Mouse (Mus musculus) MN1 (cell line): ENCODE measurements around the gene Cdc42ep4.
A peak's percentile ranks its signal among the peaks of the same experiment; 100 is the strongest.

Experiments
- DNase-seq: peaks from one replicate; pipeline ENCODE4 v3.0.0-alpha.2; 2016; ENCODE audit warnings: low spot score

Cdc42ep4 gene

GRCm38 (mm10) chr11:113751484-113752084 lies at the start of gene Cdc42ep4:
Cdc42ep4 (minus strand) TSS chr11:113751881.
- peak; percentile 88 for DNase-seq

- no peak for DNase-seq
Measured at GRCm38 (mm10) chr11:113800026-113800425, 48.3 kb upstream of the Cdc42ep4 start.

- no peak for DNase-seq
Measured at GRCm38 (mm10) chr11:113799041-113799447, 47.4 kb upstream of the Cdc42ep4 start.

- DNase-seq, result no peak
Measured at GRCm38 (mm10) chr11:113798011-113798410, 46.3 kb upstream of the Cdc42ep4 start.

GRCm38 (mm10) chr11:113797014-113797983 lies 45.6 kb upstream of the Cdc42ep4 start:
- DNase-seq, result no peak

- DNase-seq, result no peak
Measured at GRCm38 (mm10) chr11:113795846-113796245, 44.2 kb upstream of the Cdc42ep4 start.

- DNase-seq, result no peak
Measured at GRCm38 (mm10) chr11:113791357-113792215, 39.9 kb upstream of the Cdc42ep4 start.

- DNase-seq, result no peak
Measured at GRCm38 (mm10) chr11:113789101-113789500, 37.4 kb upstream of the Cdc42ep4 start.

- DNase-seq, result no peak
Measured at GRCm38 (mm10) chr11:113788183-113788789, 36.6 kb upstream of the Cdc42ep4 start.

GRCm38 (mm10) chr11:113787432-113788182 lies 35.9 kb upstream of the Cdc42ep4 start:
- no peak for DNase-seq

- no peak for DNase-seq
Measured at GRCm38 (mm10) chr11:113787009-113787408, 35.3 kb upstream of the Cdc42ep4 start.

GRCm38 (mm10) chr11:113786395-113786794 lies 34.7 kb upstream of the Cdc42ep4 start:
- DNase-seq, result no peak

GRCm38 (mm10) chr11:113785406-113786171 lies 33.9 kb upstream of the Cdc42ep4 start:
- DNase-seq, result peak; percentile 84

- no peak for DNase-seq
Measured at GRCm38 (mm10) chr11:113784656-113785396, 33.1 kb upstream of the Cdc42ep4 start.

- DNase-seq, result no peak
Measured at GRCm38 (mm10) chr11:113782496-113782895, 30.8 kb upstream of the Cdc42ep4 start.

- DNase-seq, result no peak
Measured at GRCm38 (mm10) chr11:113782006-113782405, 30.3 kb upstream of the Cdc42ep4 start.

GRCm38 (mm10) chr11:113779680-113780041 lies 28.0 kb upstream of the Cdc42ep4 start:
- no peak for DNase-seq

GRCm38 (mm10) chr11:113778733-113779679 lies 27.3 kb upstream of the Cdc42ep4 start:
- peak; percentile 34 for DNase-seq
